Mouse (Mus musculus): ENCODE measurements around the gene Bckdha. TPM values are rescaled to one million over a fixed set of nuclear protein-coding genes. Genes with fewer than 3 reads are reported as not detected.
A peak's percentile ranks its signal among the peaks of the same experiment; 100 is the strongest.

Bckdha gene
- polyA plus RNA-seq, 1 experiment from 2014 or later = 55.5 TPM

DNA sequence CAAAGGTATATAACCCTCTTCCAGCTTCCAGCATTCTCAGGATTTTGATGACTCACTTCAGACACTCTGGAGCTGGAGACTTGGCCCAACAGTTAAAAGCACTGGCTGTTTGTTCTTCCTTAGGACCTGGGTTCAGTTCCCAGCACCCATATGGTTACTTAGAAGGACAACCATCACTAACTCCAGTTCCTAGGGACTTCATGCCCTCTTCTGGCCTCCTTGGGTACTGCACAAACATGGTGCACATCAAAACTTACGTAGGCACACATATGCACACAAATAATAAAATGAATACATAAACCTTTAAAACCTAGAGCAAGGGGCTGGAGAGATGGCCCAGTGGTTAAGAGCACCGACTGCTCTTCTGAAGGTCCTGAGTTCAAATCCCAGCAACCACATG is 43.6 kb upstream of the Bckdha start:
- WGBS = 90% methylated on average over 2 of the region's 2 CpGs
- Histone ChIP-seq H3K9ac (ENCODE audit: low read length) (no peak overlapping the region), H3K4me1 (ENCODE audit: control insufficient read depth in 2 of 2, insufficient read depth in 2 of 2, low read length in 2 of 2) (peaks cover 18 to 26% of the 10 kb centered on the region in 2 experiments), H3K27me3 (ENCODE audit: control insufficient read depth, insufficient read depth, low read length) (no peaks in the 10 kb centered on the region), H3K4me2 (ENCODE audit: low read length) (no peak overlapping the region), H3K36me3 (ENCODE audit: control insufficient read depth, insufficient read depth, low read length) (peaks cover 28% of the 10 kb centered on the region; the same call in 1 of the 2 replicates), H3K4me3 (ENCODE audit: control insufficient read depth in 1 of 2, insufficient read depth in 1 of 2, low read depth in 1 of 2, low read length in 2 of 2) (no peak overlapping the region), H3K27ac (replicated peaks in 1 of 2; ENCODE audit: control insufficient read depth in 1 of 2, insufficient read depth in 1 of 2, low read depth in 2 of 2, low read length in 2 of 2) (no peak overlapping the region), H3K9me3 (ENCODE audit: control insufficient read depth, low read length) (peaks cover 6% of the 10 kb centered on the region)
- ATAC-seq (ENCODE audit: insufficient number of reproducible peaks, insufficient read depth, low FRiP score, low read depth) = no peak

DNA sequence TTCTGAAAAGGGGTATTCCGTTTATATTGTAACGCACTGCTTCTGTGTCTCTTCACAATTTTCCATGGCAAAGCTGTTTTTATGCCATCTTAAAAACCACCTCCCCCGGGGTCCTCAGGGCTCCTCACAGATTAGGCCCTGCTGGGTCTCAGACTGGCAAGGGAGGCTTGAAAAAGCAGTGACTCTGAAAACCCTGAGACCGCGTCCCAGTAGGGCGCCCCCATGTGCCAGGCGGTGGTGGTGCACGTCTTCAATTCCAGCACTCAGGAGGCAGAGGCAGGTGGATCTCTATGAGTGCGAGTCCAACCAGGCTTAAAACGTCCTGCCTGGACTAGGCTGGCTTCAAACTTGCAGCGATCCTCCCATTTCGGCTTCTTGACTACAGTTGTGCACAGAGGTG is 42.0 kb upstream of the Bckdha start:
- Histone ChIP-seq H3K9ac (ENCODE audit: low read length) (no peak overlapping the region), H3K4me3 (ENCODE audit: control insufficient read depth in 1 of 2, insufficient read depth in 1 of 2, low read depth in 1 of 2, low read length in 2 of 2) (no peak overlapping the region), H3K4me2 (ENCODE audit: low read length) (no peak overlapping the region), H3K4me1 (ENCODE audit: control insufficient read depth in 2 of 2, insufficient read depth in 2 of 2, low read length in 2 of 2) (peaks cover 11 to 15% of the 10 kb centered on the region in 2 experiments), H3K9me3 (ENCODE audit: control insufficient read depth, low read length) (peaks cover 6% of the 10 kb centered on the region), H3K27me3 (ENCODE audit: control insufficient read depth, insufficient read depth, low read length) (no peaks in the 10 kb centered on the region), H3K27ac (replicated peaks in 1 of 2; ENCODE audit: control insufficient read depth in 1 of 2, insufficient read depth in 1 of 2, low read depth in 2 of 2, low read length in 2 of 2) (no peak overlapping the region), H3K36me3 (ENCODE audit: control insufficient read depth, insufficient read depth, low read length) (peaks cover 39% of the 10 kb centered on the region)
- 74% methylated on average over 12 of the region's 12 CpGs for WGBS
- ATAC-seq (ENCODE audit: insufficient number of reproducible peaks, insufficient read depth, low FRiP score, low read depth) = no peak

DNA sequence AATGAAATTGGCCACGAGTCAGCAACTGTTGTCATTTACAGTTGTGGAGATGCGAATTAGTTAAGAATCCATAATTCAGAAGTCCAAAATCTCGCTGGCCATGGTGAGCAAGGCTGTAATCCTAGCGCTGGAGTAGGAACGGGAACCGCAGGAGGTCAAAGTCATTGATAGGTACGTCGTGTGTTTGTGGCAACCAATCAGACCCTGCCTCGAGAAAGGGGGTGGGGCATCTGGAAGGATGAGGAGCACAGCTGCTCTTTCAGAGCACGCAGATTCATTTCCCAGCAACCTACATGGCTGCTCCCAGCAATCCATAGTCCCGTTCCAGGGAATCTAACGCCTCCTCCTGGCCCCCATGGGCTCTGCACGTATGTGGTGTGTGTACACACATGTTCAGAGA is 41.1 kb upstream of the Bckdha start:
- Histone ChIP-seq H3K9ac (ENCODE audit: low read length) (no peak overlapping the region), H3K4me2 (ENCODE audit: low read length) (no peak overlapping the region), H3K9me3 (ENCODE audit: control insufficient read depth, low read length) (peaks cover 6% of the 10 kb centered on the region), H3K4me1 (ENCODE audit: control insufficient read depth in 2 of 2, insufficient read depth in 2 of 2, low read length in 2 of 2) (peaks cover 8 to 9% of the 10 kb centered on the region in 2 experiments), H3K27me3 (ENCODE audit: control insufficient read depth, insufficient read depth, low read length) (no peaks in the 10 kb centered on the region), H3K36me3 (ENCODE audit: control insufficient read depth, insufficient read depth, low read length) (peaks cover 45% of the 10 kb centered on the region), H3K27ac (replicated peaks in 1 of 2; ENCODE audit: control insufficient read depth in 1 of 2, insufficient read depth in 1 of 2, low read depth in 2 of 2, low read length in 2 of 2) (no peak overlapping the region), H3K4me3 (ENCODE audit: control insufficient read depth in 1 of 2, insufficient read depth in 1 of 2, low read depth in 1 of 2, low read length in 2 of 2) (no peak overlapping the region)
- WGBS = 59% methylated on average over 13 of the region's 13 CpGs
- ATAC-seq (ENCODE audit: insufficient number of reproducible peaks, insufficient read depth, low FRiP score, low read depth) = no peak

- WGBS = 68% methylated on average over 8 of the region's 8 CpGs
- Histone ChIP-seq H3K4me2 (ENCODE audit: low read length) (no peak overlapping the region), H3K4me1 (ENCODE audit: control insufficient read depth in 2 of 2, insufficient read depth in 2 of 2, low read length in 2 of 2) (no peaks in the 10 kb centered on the region; a peak in 1 of 4 replicates), H3K4me3 (ENCODE audit: control insufficient read depth in 1 of 2, insufficient read depth in 1 of 2, low read depth in 1 of 2, low read length in 2 of 2) (no peak overlapping the region), H3K9ac (ENCODE audit: low read length) (no peak overlapping the region), H3K9me3 (ENCODE audit: control insufficient read depth, low read length) (no peaks in the 10 kb centered on the region), H3K27me3 (ENCODE audit: control insufficient read depth, insufficient read depth, low read length) (no peaks in the 10 kb centered on the region), H3K36me3 (ENCODE audit: control insufficient read depth, insufficient read depth, low read length) (peaks cover 29% of the 10 kb centered on the region), H3K27ac (replicated peaks in 1 of 2; ENCODE audit: control insufficient read depth in 1 of 2, insufficient read depth in 1 of 2, low read depth in 2 of 2, low read length in 2 of 2) (no peak overlapping the region)
- ATAC-seq (ENCODE audit: insufficient number of reproducible peaks, insufficient read depth, low FRiP score, low read depth) = no peak
Measured at GRCm38 (mm10) chr7:25694104-25694503, 35.3 kb upstream of the Bckdha start.

- peaks cover 7 to 13% of the 10 kb centered on the region in 2 experiments for H3K4me1 ChIP-seq (ENCODE audit: control insufficient read depth in 2 of 2, insufficient read depth in 2 of 2, low read length in 2 of 2)
- H3K36me3 ChIP-seq (ENCODE audit: control insufficient read depth, insufficient read depth, low read length) = peaks cover 5% of the 10 kb centered on the region; the same call in 1 of the 2 replicates
- H3K9me3 ChIP-seq (ENCODE audit: control insufficient read depth, low read length) = no peaks in the 10 kb centered on the region
- no peak for ATAC-seq (ENCODE audit: insufficient number of reproducible peaks, insufficient read depth, low FRiP score, low read depth)
- H3K4me2 ChIP-seq (ENCODE audit: low read length) = peak overlapping the region; percentile 98
- H3K9ac ChIP-seq (ENCODE audit: low read length) = no peak overlapping the region
- H3K27ac ChIP-seq (replicated peaks in 1 of 2; ENCODE audit: control insufficient read depth in 1 of 2, insufficient read depth in 1 of 2, low read depth in 2 of 2, low read length in 2 of 2) = peak overlapping the region in 1 of 2 experiments; percentile 80; a peak in 2 of 4 replicates
- WGBS = 30% methylated on average over 5 of the region's 5 CpGs
- no peaks in the 10 kb centered on the region for H3K27me3 ChIP-seq (ENCODE audit: control insufficient read depth, insufficient read depth, low read length)
- H3K4me3 ChIP-seq (ENCODE audit: control insufficient read depth in 1 of 2, insufficient read depth in 1 of 2, low read depth in 1 of 2, low read length in 2 of 2) = peak overlapping the region in 1 of 2 experiments; percentile 67; a peak in 3 of 4 replicates
Measured at GRCm38 (mm10) chr7:25690051-25690450, 31.3 kb upstream of the Bckdha start.

DNA sequence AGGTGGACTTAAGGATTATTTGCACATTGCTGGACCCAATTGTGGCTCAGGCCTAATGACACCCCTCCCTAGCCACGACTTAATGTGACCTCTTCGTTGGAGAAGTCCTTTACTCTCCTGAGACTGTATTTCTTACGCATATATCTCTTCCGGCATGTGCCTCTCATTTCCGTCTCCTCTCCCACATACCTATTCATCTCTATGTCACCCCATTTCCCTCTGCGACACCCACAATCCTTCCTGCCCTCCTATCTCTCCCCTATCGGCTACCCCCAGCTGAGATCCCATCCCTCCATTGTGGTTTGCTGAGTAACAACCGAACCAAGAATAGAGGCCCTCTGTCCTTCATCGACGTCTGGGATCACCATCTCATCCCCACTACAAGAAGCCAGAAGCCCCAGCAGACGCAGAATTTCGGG is 30.8 kb upstream of the Bckdha start:
- 7% methylated on average over 12 of the region's 12 CpGs for WGBS
- peak overlapping the region; percentile 67 to 73 for H3K4me3 ChIP-seq (ENCODE audit: control insufficient read depth in 1 of 2, insufficient read depth in 1 of 2, low read depth in 1 of 2, low read length in 2 of 2)
- no peaks in the 10 kb centered on the region for H3K9me3 ChIP-seq (ENCODE audit: control insufficient read depth, low read length)

DNA sequence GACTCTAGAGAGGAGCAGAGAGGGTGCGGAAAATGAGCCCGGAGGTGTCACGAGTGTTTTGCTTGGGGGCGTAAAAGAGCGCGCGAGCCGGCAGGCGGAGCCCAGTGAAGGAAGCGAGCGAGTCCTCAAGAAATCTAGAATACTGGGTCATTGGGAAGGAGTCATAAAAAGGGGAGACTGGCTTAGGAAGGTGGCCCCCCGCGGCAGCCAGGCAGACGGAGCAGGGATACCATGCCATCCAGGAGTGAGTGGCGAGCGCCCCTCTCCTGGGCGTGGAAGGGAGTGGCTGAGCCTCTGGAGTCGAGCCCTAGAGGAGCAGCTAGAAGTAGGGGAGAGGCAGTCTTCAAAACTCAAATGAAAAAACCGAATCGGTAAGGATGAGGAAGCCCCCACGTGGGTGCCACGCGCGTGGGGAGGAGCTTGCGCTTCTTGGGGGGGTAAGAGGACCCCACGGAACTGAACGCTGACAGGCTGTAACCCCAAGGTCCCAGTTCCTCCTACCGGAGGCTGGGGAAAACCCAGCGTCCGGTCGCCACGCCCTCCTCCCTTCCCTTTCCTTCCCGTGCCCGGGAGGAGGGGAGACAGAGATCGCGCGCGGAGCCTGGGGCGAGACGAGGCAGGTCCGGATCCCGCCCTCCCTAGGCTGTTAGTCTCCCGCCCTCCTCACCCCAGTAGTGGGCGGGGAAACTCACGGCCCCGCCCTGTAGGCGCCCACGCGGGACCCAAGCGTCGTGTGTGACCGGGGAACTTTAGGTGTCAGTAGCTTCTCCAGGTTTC is 30.2 kb upstream of the Bckdha start:
- Histone ChIP-seq H3K27me3 (ENCODE audit: control insufficient read depth, insufficient read depth, low read length) (no peaks in the 10 kb centered on the region), H3K4me3 (ENCODE audit: control insufficient read depth in 1 of 2, insufficient read depth in 1 of 2, low read depth in 1 of 2, low read length in 2 of 2) (peak overlapping the region; percentile 67 to 73), H3K27ac (replicated peaks in 1 of 2; ENCODE audit: control insufficient read depth in 1 of 2, insufficient read depth in 1 of 2, low read depth in 2 of 2, low read length in 2 of 2) (peak overlapping the region; percentile 26 to 80), H3K9me3 (ENCODE audit: control insufficient read depth, low read length) (no peaks in the 10 kb centered on the region), H3K4me1 (ENCODE audit: control insufficient read depth in 2 of 2, insufficient read depth in 2 of 2, low read length in 2 of 2) (peaks cover 7 to 13% of the 10 kb centered on the region in 2 experiments), H3K4me2 (ENCODE audit: low read length) (peak overlapping the region; percentile 98), H3K9ac (ENCODE audit: low read length) (peak overlapping the region; percentile 76), H3K36me3 (ENCODE audit: control insufficient read depth, insufficient read depth, low read length) (no peaks in the 10 kb centered on the region)
- under 1% methylated on average over 43 of the region's 52 CpGs for WGBS
- ATAC-seq (ENCODE audit: insufficient number of reproducible peaks, insufficient read depth, low FRiP score, low read depth) = peak; percentile 71

More for the DNA sequence above, 30.8 kb upstream of the Bckdha start:
- Histone ChIP-seq H3K4me2 (ENCODE audit: low read length) (peak overlapping the region; percentile 98), H3K9ac (ENCODE audit: low read length) (peak overlapping the region; percentile 76), H3K27me3 (ENCODE audit: control insufficient read depth, insufficient read depth, low read length) (no peaks in the 10 kb centered on the region), H3K27ac (replicated peaks in 1 of 2; ENCODE audit: control insufficient read depth in 1 of 2, insufficient read depth in 1 of 2, low read depth in 2 of 2, low read length in 2 of 2) (peak overlapping the region in 1 of 2 experiments; percentile 80; a peak in 2 of 4 replicates), H3K4me1 (ENCODE audit: control insufficient read depth in 2 of 2, insufficient read depth in 2 of 2, low read length in 2 of 2) (peaks cover 7 to 13% of the 10 kb centered on the region in 2 experiments), H3K36me3 (ENCODE audit: control insufficient read depth, insufficient read depth, low read length) (0 out of 2 replicates have a peak, but pooled peaks cover 1% of the 10 kb centered on the region)
- no peak for ATAC-seq (ENCODE audit: insufficient number of reproducible peaks, insufficient read depth, low FRiP score, low read depth)

All from heart, embryonic 14.5 days (tissue).